Mouse (Mus musculus): Measurements from ENCODE around the gene Fggy. TPM values are rescaled to one million over a fixed set of nuclear protein-coding genes. Genes with fewer than 3 reads are reported as not detected.

The Fggy gene
- total and polyA plus RNA-seq, 3 experiments: not detected

DNA sequence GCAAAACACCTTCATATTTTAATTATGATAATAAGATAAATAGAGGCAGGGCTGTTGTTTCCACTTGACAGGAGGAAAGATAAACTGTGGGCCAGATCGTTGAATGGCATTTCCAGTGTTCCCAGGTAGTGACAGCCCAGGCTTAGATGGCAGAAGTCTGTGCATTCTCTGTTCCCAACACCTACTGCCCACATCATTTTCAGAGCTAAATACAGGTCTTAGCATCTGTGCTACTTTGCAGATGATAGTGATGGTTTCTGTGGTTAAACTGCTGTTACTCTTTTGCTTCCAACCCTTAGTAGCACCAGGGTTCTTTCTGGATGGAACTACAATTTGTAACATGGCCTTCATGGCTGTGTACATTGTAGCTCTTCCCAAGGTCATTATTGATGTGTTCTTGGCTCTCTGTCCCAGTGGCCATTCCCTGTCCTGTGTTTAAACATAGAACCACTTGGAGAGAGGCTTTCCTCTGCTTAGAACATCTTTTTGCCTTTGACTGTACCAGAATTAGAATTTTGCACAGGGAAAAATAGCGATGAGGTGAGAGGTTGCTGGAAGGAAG is 31.5 kb downstream of the Fggy start:
- no peaks in the 10 kb centered on the region for H3K4me1 ChIP-seq (ENCODE audit: control insufficient read depth in 1 of 2, insufficient read depth in 2 of 2, low read length in 2 of 2)
- H3K27me3 ChIP-seq (ENCODE audit: control insufficient read depth in 1 of 2, insufficient read depth in 2 of 2, low read length in 2 of 2): no peaks in the 10 kb centered on the region
- DNase-seq (ENCODE audit: low read depth, low spot score): no peak
- H3K36me3 ChIP-seq (ENCODE audit: control insufficient read depth in 1 of 2, insufficient read depth in 2 of 2, low read length in 2 of 2): no peaks in the 10 kb centered on the region
- H3K9me3 ChIP-seq (replicated peaks; ENCODE audit: insufficient read depth, low read length): no peaks in the 10 kb centered on the region
- H3K27ac ChIP-seq (ENCODE audit: control insufficient read depth, low read depth, low read length): no peak overlapping the region
- no peaks in the 10 kb centered on the region for H3K79me2 ChIP-seq (ENCODE audit: control insufficient read depth, insufficient read depth, low read length, poor library complexity)
- no peak overlapping the region for H3K9ac ChIP-seq (ENCODE audit: control insufficient read depth, low read depth, low read length, poor library complexity, severe bottlenecking)
- H3K4me3 ChIP-seq (ENCODE audit: control insufficient read depth in 1 of 2, insufficient read depth in 1 of 2, low read depth in 2 of 2, low read length in 2 of 2): no peak overlapping the region
- TF ChIP-seq GATA1 (IDR thresholded peaks at IDR 0.05; ENCODE audit: low read depth, low read length) (no peak), GABPA (IDR thresholded peaks at IDR 0.05; ENCODE audit: low read depth, low read length) (no peak), TBP (IDR thresholded peaks at IDR 0.05; ENCODE audit: low read depth, low read length) (no peak), POLR2A (IDR thresholded peaks at IDR 0.05; ENCODE audit: control insufficient read depth in 1 of 2, insufficient read depth in 1 of 2, low read depth in 1 of 2, low read length in 2 of 2, poor library complexity in 1 of 2) (no peak)

GRCm38 (mm10) chr4:95590878-95591277 is 33.6 kb downstream of the Fggy start:
- Histone ChIP-seq H3K9ac (ENCODE audit: control insufficient read depth, low read depth, low read length, poor library complexity, severe bottlenecking) (no peak overlapping the region), H3K79me2 (ENCODE audit: control insufficient read depth, insufficient read depth, low read length, poor library complexity) (no peaks in the 10 kb centered on the region), H3K4me3 (ENCODE audit: control insufficient read depth in 1 of 2, insufficient read depth in 1 of 2, low read depth in 2 of 2, low read length in 2 of 2) (no peak overlapping the region), H3K27me3 (ENCODE audit: control insufficient read depth in 1 of 2, insufficient read depth in 2 of 2, low read length in 2 of 2) (no peaks in the 10 kb centered on the region), H3K36me3 (ENCODE audit: control insufficient read depth in 1 of 2, insufficient read depth in 2 of 2, low read length in 2 of 2) (no peaks in the 10 kb centered on the region), H3K27ac (ENCODE audit: control insufficient read depth, low read depth, low read length) (no peak overlapping the region), H3K9me3 (replicated peaks; ENCODE audit: insufficient read depth, low read length) (no peaks in the 10 kb centered on the region), H3K4me1 (ENCODE audit: control insufficient read depth in 1 of 2, insufficient read depth in 2 of 2, low read length in 2 of 2) (no peaks in the 10 kb centered on the region)
- no peak for DNase-seq (ENCODE audit: low read depth, low spot score)
- no peak for TF ChIP-seq CTCF (IDR thresholded peaks at IDR 0.05 in 2 of 3, conservative IDR thresholded peaks at IDR 0.05 in 1 of 3; ENCODE audit: control insufficient read depth in 1 of 3, insufficient read depth in 1 of 3, low read depth in 2 of 3, low read length in 3 of 3, poor library complexity in 1 of 3, severe bottlenecking in 1 of 3)
- TF ChIP-seq GABPA (IDR thresholded peaks at IDR 0.05; ENCODE audit: low read depth, low read length): no peak
- no peak for TF ChIP-seq NELFE (IDR thresholded peaks at IDR 0.05; ENCODE audit: low read depth, low read length)
- TF ChIP-seq TCF12 (IDR thresholded peaks at IDR 0.05; ENCODE audit: low read depth, low read length): no peak
- no peak for TF ChIP-seq MAZ (IDR thresholded peaks at IDR 0.05; ENCODE audit: low read depth, low read length)
- no peak for TF ChIP-seq ELF1 (IDR thresholded peaks at IDR 0.05; ENCODE audit: low read depth, low read length)
- no peak for TF ChIP-seq JUND (IDR thresholded peaks at IDR 0.05; ENCODE audit: low read depth, low read length)
- TF ChIP-seq MEF2A (IDR thresholded peaks at IDR 0.05; ENCODE audit: extremely low read depth, insufficient replicate concordance, low read depth, low read length, poor library complexity, severe bottlenecking): no peak
- no peak for TF ChIP-seq POLR2AphosphoS2 (IDR thresholded peaks at IDR 0.05; ENCODE audit: low read length)
- no peak for TF ChIP-seq ZC3H11A (IDR thresholded peaks at IDR 0.05; ENCODE audit: low read depth, low read length)
- TF ChIP-seq NRF1 (IDR thresholded peaks at IDR 0.05; ENCODE audit: insufficient read depth, low read depth, low read length, poor library complexity, severe bottlenecking): no peak
- no peak for TF ChIP-seq USF1 (IDR thresholded peaks at IDR 0.05; ENCODE audit: low read depth, low read length)
- TF ChIP-seq POLR2AphosphoS5 (IDR thresholded peaks at IDR 0.05; ENCODE audit: borderline replicate concordance, low read depth, low read length): no peak
